Mouse (Mus musculus): ENCODE data around the gene Flnb.

DNA sequence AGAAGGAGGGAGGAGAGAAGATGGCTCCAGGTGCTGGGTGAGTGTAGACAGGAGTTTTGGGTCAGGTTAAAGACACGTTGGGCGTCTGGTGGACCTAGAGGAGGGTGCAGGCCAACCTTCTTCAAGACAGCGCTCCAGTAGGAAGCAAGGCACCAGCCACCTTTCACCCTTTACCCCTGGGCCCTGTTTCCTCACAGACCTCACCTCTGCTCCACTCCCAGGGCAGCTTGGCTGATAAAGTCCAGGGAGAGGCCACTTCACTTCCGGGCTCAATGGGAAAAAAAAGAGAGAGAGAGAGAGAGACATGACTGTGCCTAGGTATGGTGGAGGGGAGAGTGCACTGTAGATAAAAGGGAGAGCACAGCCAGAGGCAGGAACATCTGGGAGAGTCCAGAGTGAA, 10.0 kb upstream of the Flnb start:
- TF ChIP-seq EP300 (IDR thresholded peaks at IDR 0.05; ENCODE audit: insufficient read depth, low read depth, low read length) (no peak), CTCF (IDR thresholded peaks at IDR 0.05; ENCODE audit: low read depth, low read length) (no peak)

Data from ES-Bruce4 (cell line).